18 mouse cellular contexts compared by ENCODE assay signal in genomic region chr5:76351953-76352611, GRCm38 (mm10). TPM values are rescaled to one million over a fixed set of nuclear protein-coding genes. Genes with fewer than 3 reads are reported as not detected.
A peak's percentile ranks its signal among the peaks of the same experiment; 100 is the strongest.
DNase-seq lines count a peak whose midpoint lies in the region; ATAC-seq and TF ChIP-seq lines count a peak whose summit lies in the region.
"Had no signal": no experiment of that assay in that cellular context is flagged by ENCODE, and none has a peak within 500 bp of the region (broad histone marks: within the 10 kb centered on the region; RNA-seq: fewer than 3 reads in every experiment).

No protein-coding gene starts in this region.

- H3K9me3 ChIP-seq in liver, postnatal 0 days (ENCODE audit: low read length): no peaks in the 10 kb centered on the region
- H3K9me3 ChIP-seq in forebrain, embryonic 16.5 days (ENCODE audit: control insufficient read depth, low read length): no peaks in the 10 kb centered on the region
- H3K9me3 ChIP-seq: limb, embryonic 10.5 days had no signal

- no peak overlapping the region for H3K9ac ChIP-seq in liver, postnatal 0 days (replicated peaks)
- H3K9ac ChIP-seq in forebrain, embryonic 16.5 days (replicated peaks; ENCODE audit: low read depth, low read length): no peak overlapping the region

- H3K27ac ChIP-seq in liver, postnatal 0 days (ENCODE audit: low read depth): no peak overlapping the region
- no peak overlapping the region for H3K27ac ChIP-seq in forebrain, embryonic 16.5 days (ENCODE audit: low read length)
- H3K27ac ChIP-seq: heart, adult 2 months; kidney, postnatal 0 days; limb, embryonic 10.5 days had no signal

- no peak for ATAC-seq in liver, postnatal 0 days
- ATAC-seq in forebrain, embryonic 16.5 days: peak; percentile 88
- ATAC-seq in granulocyte monocyte progenitor cell, adult 5-6 weeks (replicated peaks; ENCODE audit: poor library complexity, severe bottlenecking): no peak

- DNase-seq in liver, postnatal 0 days: no peak
- no peak for DNase-seq in liver
- peak; percentile 76 for DNase-seq in Muller cell, postnatal 12 days (ENCODE audit: inconsistent ontology term)
- peak; percentile 20 for DNase-seq in brain, adult 2 months (ENCODE audit: low read depth, low spot score)
- no peak for DNase-seq in kidney, postnatal 14 days
- DNase-seq: adrenal gland, postnatal 10 days; cerebellum, adult 18-20 months; heart, adult 2 months; heart, postnatal 4 days; thymus, adult 2 months had no signal

- no peaks in the 10 kb centered on the region for H3K4me1 ChIP-seq in liver, postnatal 0 days (ENCODE audit: insufficient read depth)
- no peaks in the 10 kb centered on the region for H3K4me1 ChIP-seq in forebrain, embryonic 16.5 days (replicated peaks; ENCODE audit: control insufficient read depth, insufficient read depth, low read length)
- H3K4me1 ChIP-seq: limb, embryonic 10.5 days had no signal

- TF ChIP-seq CTCF in liver, postnatal 0 days (IDR thresholded peaks at IDR 0.05; ENCODE audit: low read depth): 0 out of 2 replicates have a peak, but pooled peaks have one; percentile 2

- H3K4me2 ChIP-seq in liver, postnatal 0 days (ENCODE audit: low read depth, low read length): no peak overlapping the region
- no peak overlapping the region for H3K4me2 ChIP-seq in forebrain, embryonic 16.5 days (ENCODE audit: low read length)

- no peak overlapping the region for H3K4me3 ChIP-seq in liver, postnatal 0 days (ENCODE audit: low read depth, low read length)
- H3K4me3 ChIP-seq in forebrain, embryonic 16.5 days (replicated peaks; ENCODE audit: low read length): no peak overlapping the region
- H3K4me3 ChIP-seq: heart, adult 2 months; limb, embryonic 10.5 days had no signal

- no peaks in the 10 kb centered on the region for H3K27me3 ChIP-seq in liver, postnatal 0 days (ENCODE audit: insufficient read depth, low read length)
- no peaks in the 10 kb centered on the region for H3K27me3 ChIP-seq in forebrain, embryonic 16.5 days (replicated peaks; ENCODE audit: control insufficient read depth, insufficient read depth, low read length)

- H3K36me3 ChIP-seq in liver, postnatal 0 days (replicated peaks; ENCODE audit: insufficient read depth, low read length): no peaks in the 10 kb centered on the region
- H3K36me3 ChIP-seq in forebrain, embryonic 16.5 days (ENCODE audit: control insufficient read depth, insufficient read depth): no peaks in the 10 kb centered on the region
- H3K36me3 ChIP-seq: limb, embryonic 10.5 days had no signal

- TF ChIP-seq EP300 in liver, postnatal 0 days (IDR thresholded peaks at IDR 0.05; ENCODE audit: low read depth): no peak

- WGBS in liver, postnatal 0 days (ENCODE audit: insufficient replicate concordance): 62% methylated on average over 7 of the region's 7 CpGs
- WGBS in forebrain, embryonic 16.5 days: 9% methylated on average over 7 of the region's 7 CpGs

RNA-seq across cellular contexts. Expression of gene Nmu, which starts 11.5 kb away (rescaled TPM):
- not detected in 2 replicates for polyA plus RNA-seq in liver, postnatal 0 days (2015; fragmentation: Nextera tagmentation; extraction: Ambion mirVana)
- not detected in 2 replicates for polyA plus RNA-seq in forebrain, embryonic 16.5 days (2015; fragmentation: Nextera tagmentation; extraction: Ambion mirVana)
- not detected in 2 replicates for total RNA-seq in granulocyte monocyte progenitor cell, adult 5-6 weeks (2014; fragmentation: Nextera tagmentation)
- not detected in 2 replicates for total RNA-seq in granulocyte monocyte progenitor cell, adult 5-6 weeks (2017)
- total RNA-seq: adrenal gland, postnatal 10 days; heart, adult 2 months; heart, postnatal 4 days; monocyte, adult 5-6 weeks had no signal
- polyA plus RNA-seq: embryonic facial prominence, embryonic 14.5 days; heart, adult 2 months; kidney, postnatal 0 days; liver, embryonic 16.5 days; spleen, adult 2 months; thymus, adult 2 months had no signal

RNA-seq across cellular contexts. Expression of gene Pdcl2, which starts 21.1 kb away (rescaled TPM):
- not detected in 2 replicates for polyA plus RNA-seq in liver, postnatal 0 days (2015; fragmentation: Nextera tagmentation; extraction: Ambion mirVana)
- not detected in 2 replicates for polyA plus RNA-seq in forebrain, embryonic 16.5 days (2015; fragmentation: Nextera tagmentation; extraction: Ambion mirVana)
- total RNA-seq in granulocyte monocyte progenitor cell, adult 5-6 weeks (2014; fragmentation: Nextera tagmentation): not detected in 2 replicates
- not detected in 2 replicates for total RNA-seq in granulocyte monocyte progenitor cell, adult 5-6 weeks (2017)
- total RNA-seq: adrenal gland, postnatal 10 days; heart, adult 2 months; heart, postnatal 4 days had no signal
- polyA plus RNA-seq: embryonic facial prominence, embryonic 14.5 days; heart, adult 2 months; kidney, postnatal 0 days; limb, embryonic 10.5 days; liver, embryonic 16.5 days; spleen, adult 2 months; thymus, adult 2 months had no signal

RNA-seq across cellular contexts. Expression of gene Clock, which starts 47.5 kb away (rescaled TPM):
- polyA plus RNA-seq in liver, postnatal 0 days (2015; fragmentation: Nextera tagmentation; extraction: Ambion mirVana): 2.3 and 3.6 TPM in 2 replicates
- 13.0 and 16.7 TPM in 2 replicates for polyA plus RNA-seq in forebrain, embryonic 16.5 days (2015; fragmentation: Nextera tagmentation; extraction: Ambion mirVana)
- total RNA-seq in granulocyte monocyte progenitor cell, adult 5-6 weeks (2014; fragmentation: Nextera tagmentation): 10.6 and 12.5 TPM in 2 replicates
- 8.0 and 12.3 TPM in 2 replicates for total RNA-seq in granulocyte monocyte progenitor cell, adult 5-6 weeks (2017)

Comparison
In these comparisons a context has a peak if more than half of its experiments do, and no peak if none do; other contexts are left out.
1. DNase-seq: peak in Muller cell, postnatal 12 days (single experiment) and brain, adult 2 months (single experiment); none in liver, postnatal 0 days (single experiment), liver (single experiment) and kidney, postnatal 14 days (single experiment).